Mouse (Mus musculus) forebrain, embryonic 11.5 days (tissue): ENCODE data around the gene Pdxp. TPM values are rescaled to one million over a fixed set of nuclear protein-coding genes. Genes with fewer than 3 reads are reported as not detected.
"Not testable (repeated sequence)": the region's sequence is repeated elsewhere in the genome, so short reads cannot be mapped to it uniquely, and the experiment has no call there.

Experiments
- ATAC-seq: fragments of 200-750 bp; cut with Nextera tagmentation; replicated peaks from 2 replicates; pipeline ENCODE4 v1.8.0; 2017; ENCODE audit warnings: moderate TSS enrichment; ENCODE audit not compliant: low FRiP score
- DNase-seq: peaks from one replicate; pipeline ENCODE4 v3.0.0-alpha.2; 2017; ENCODE audit warnings: low spot score
- H3K27ac ChIP-seq: fragments of 300-500 bp; sonication (generic); 2 replicates; pipeline ENCODE4 v1.5.1; 2014; ENCODE audit warnings: low read depth, low read length
- H3K27me3 ChIP-seq: fragments of 300-500 bp; sonication (generic); 2 replicates; pipeline ENCODE4 v1.6.1; 2014; ENCODE audit warnings: mild to moderate bottlenecking, low read length, mixed read lengths; ENCODE audit not compliant: control insufficient read depth, insufficient read depth
- H3K36me3 ChIP-seq: fragments of 300-500 bp; sonication (generic); 2 replicates; pipeline ENCODE4 v1.6.1; 2014; ENCODE audit warnings: mild to moderate bottlenecking, low read length, moderate library complexity, mixed read lengths; ENCODE audit not compliant: control insufficient read depth, insufficient read depth
- H3K4me1 ChIP-seq: fragments of 300-500 bp; sonication (generic); replicated peaks from 2 replicates; pipeline ENCODE4 v1.6.1; 2014; ENCODE audit warnings: low read length, mixed read lengths; ENCODE audit not compliant: control insufficient read depth, insufficient read depth
- H3K4me2 ChIP-seq: fragments of 300-500 bp; sonication (generic); 2 replicates; pipeline ENCODE4 v1.6.1; 2014; ENCODE audit warnings: low read depth, mild to moderate bottlenecking, low read length, moderate library complexity, mixed read lengths; ENCODE audit not compliant: severe bottlenecking
- H3K4me3 ChIP-seq: fragments of 300-500 bp; sonication (generic); 2 replicates; pipeline ENCODE4 v1.5.1; 2014; ENCODE audit warnings: low read depth, low read length
- H3K9ac ChIP-seq: fragments of 300-500 bp; sonication (generic); 2 replicates; pipeline ENCODE4 v1.6.1; 2014; ENCODE audit warnings: low read length
- H3K9me3 ChIP-seq: fragments of 300-500 bp; sonication (generic); 2 replicates; pipeline ENCODE4 v1.6.1; 2016; ENCODE audit warnings: low read length, mixed read lengths; ENCODE audit not compliant: control insufficient read depth
- WGBS: fragments of 180-500 bp; shearing (Covaris S2); extraction: QIAGEN DNeasy Blood & Tissue Kit; methylation state at CpG from one replicate; pipeline ENCODE4 v1.1.7; 2014; 5-methylcytosine and 5-hydroxymethylcytosine counted together
- polyA plus RNA-seq: library from polyadenylated mRNA; unstranded; fragments of >200 nt; fragmentation: Nextera tagmentation; extraction: Ambion mirVana; gene quantifications from 2 replicates; pipeline ENCODE4 v1.2.1, GENCODE M21; 2014

The Pdxp gene
- polyA plus RNA-seq, 1 experiment from 2014 or later: 37.2 TPM

DNA sequence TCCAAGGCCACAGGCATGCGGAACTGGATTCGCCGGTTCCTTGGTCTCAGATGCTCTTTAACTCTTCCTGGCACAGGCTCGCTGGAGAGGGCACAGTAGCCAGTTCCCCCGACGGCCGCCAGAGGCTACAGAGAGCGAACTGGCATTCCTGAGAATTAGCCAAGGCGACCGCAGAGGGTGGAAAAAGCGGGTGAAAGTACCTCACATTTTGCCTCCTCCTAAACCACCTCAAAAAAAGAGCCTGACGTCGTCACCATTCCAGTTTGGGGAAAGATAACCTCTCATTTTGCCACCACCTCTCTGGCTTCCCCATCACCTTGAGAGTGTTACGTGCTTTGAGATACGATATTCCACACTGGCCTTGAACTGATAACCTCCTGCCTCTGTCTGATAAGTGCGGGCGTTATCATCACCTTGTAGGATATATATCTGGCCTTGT is 37.4 kb upstream of the Pdxp start:
- Histone ChIP-seq H3K36me3 (no peaks in the 10 kb centered on the region), H3K9ac (peak overlapping the region; percentile 88), H3K27ac (peak overlapping the region; percentile 94), H3K4me2 (peak overlapping the region; percentile 84), H3K4me3 (peak overlapping the region; percentile 76), H3K4me1 (peaks cover 14% of the 10 kb centered on the region), H3K9me3 (no peaks in the 10 kb centered on the region), H3K27me3 (no peaks in the 10 kb centered on the region)
- DNase-seq: peak; percentile 90
- peak; percentile 45 for ATAC-seq
- 2% methylated on average over 17 of the region's 17 CpGs for WGBS

DNA sequence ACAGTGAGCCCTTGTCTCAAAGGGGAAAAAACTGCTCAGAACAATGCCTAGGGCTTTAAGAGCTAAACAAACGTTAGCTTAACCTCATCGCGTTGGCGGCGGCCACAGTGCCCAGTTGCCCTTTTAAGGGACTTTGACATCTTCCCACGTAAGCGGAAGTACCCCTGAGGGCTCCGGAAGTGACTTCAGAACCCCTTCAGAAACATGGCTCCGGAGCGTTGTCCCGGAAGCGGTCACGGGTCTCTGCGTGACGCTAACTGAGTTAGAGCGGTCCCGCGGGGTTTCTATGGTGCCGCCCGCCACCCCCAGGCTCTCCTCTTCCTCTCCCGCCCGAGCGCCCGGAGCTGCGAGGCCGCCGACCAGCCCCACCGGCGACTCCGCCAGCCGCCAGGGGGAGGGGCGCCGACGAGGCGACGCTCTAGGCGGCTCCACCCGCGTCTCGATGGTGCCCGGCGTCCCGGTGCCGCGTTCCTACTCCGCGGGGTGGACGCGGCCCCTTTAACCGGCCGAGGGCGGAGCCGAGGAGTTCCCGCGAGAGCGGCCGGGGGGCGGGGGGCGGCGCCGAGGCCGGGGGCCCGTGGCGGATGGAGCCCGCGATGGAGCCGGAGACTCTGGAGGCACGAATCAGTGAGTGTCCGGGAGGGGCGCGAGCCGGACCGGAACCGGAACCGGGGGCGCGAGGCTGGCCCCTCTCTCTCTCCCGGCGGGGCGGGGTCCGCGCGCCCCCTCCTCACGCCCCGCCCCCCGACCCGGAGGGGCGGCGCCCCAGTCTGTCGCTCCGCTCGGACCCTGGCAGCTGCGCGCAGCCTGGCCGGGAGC is 36.5 kb upstream of the Pdxp start, which contains the start of gene Gga1:
Gene Gga1, plus strand, starts transcription at position 200 of the 819 bp plus-strand sequence.
- under 1% methylated on average over 72 of the region's 95 CpGs for WGBS
- ATAC-seq: peak; percentile 92
- Histone ChIP-seq H3K4me1 (peaks cover 14% of the 10 kb centered on the region), H3K27ac (peak within 1 kb of the TSS; percentile 94), H3K4me3 (peak within 1 kb of the TSS; percentile 76), H3K9me3 (no peaks in the 10 kb centered on the region), H3K36me3 (no peaks in the 10 kb centered on the region; the same call in 1 of the 2 replicates), H3K9ac (peak within 1 kb of the TSS; percentile 88), H3K27me3 (no peaks in the 10 kb centered on the region), H3K4me2 (peak within 1 kb of the TSS; percentile 84)
- peak; percentile 96 for DNase-seq

DNA sequence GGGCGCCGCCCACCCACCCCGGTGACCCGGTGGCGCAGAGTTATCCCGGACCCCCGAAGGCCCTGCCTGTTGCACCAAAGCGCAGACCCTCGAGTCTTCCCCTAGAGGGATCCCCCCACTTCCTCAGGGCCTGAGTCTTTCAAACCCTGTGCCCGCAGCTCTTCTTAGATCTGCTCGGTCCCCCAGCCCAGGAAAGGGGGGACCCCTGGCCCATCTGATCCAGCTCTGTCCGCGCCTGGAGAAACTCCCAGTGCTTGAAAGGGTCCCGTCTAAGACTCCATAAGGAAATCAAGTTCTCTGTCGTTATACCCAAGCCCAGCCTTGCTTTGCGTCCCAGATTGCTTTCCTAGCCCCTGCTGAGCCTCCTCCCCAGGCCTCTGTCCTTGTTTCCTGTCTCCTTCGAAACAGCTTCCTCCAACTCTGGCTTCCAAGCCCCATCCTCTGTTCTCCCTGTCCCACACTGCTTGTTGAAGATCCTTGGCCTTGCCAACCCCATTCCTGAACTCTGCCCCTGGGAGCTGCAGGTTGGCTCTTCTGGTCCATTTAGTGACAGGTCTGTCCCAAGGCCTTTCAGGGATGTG is 35.8 kb upstream of the Pdxp start:
- H3K27me3 ChIP-seq: no peaks in the 10 kb centered on the region
- H3K27ac ChIP-seq: peak overlapping the region; percentile 94
- no peak; the same call in 1 of the 2 replicates for ATAC-seq
- no peaks in the 10 kb centered on the region; the same call in 1 of the 2 replicates for H3K36me3 ChIP-seq
- H3K4me3 ChIP-seq: peak overlapping the region; percentile 76
- 0% methylated on average over 14 of the region's 17 CpGs for WGBS
- peak overlapping the region; percentile 84 for H3K4me2 ChIP-seq
- H3K9ac ChIP-seq: peak overlapping the region; percentile 88
- no peaks in the 10 kb centered on the region for H3K9me3 ChIP-seq
- H3K4me1 ChIP-seq: peaks cover 14% of the 10 kb centered on the region
- DNase-seq: no peak

GRCm38 (mm10) chr15:78878792-78879516 is 34.8 kb upstream of the Pdxp start:
- H3K4me2 ChIP-seq, H3K4me3 ChIP-seq, H3K36me3 ChIP-seq, DNase-seq, H3K27ac ChIP-seq, H3K27me3 ChIP-seq, H3K9ac ChIP-seq, H3K9me3 ChIP-seq, ATAC-seq: not testable (repeated sequence)
- 73% methylated on average over 7 of the region's 7 CpGs for WGBS
- H3K4me1 ChIP-seq: peaks cover 13% of the 10 kb centered on the region

GRCm38 (mm10) chr15:78880432-78880831 is 33.3 kb upstream of the Pdxp start:
- no peak for ATAC-seq
- WGBS: 95% methylated on average over 8 of the region's 8 CpGs
- no peak overlapping the region for H3K27ac ChIP-seq
- H3K27me3 ChIP-seq: no peaks in the 10 kb centered on the region
- DNase-seq: no peak
- peaks cover 4% of the 10 kb centered on the region; the same call in 1 of the 2 replicates for H3K36me3 ChIP-seq
- no peaks in the 10 kb centered on the region for H3K9me3 ChIP-seq
- H3K4me1 ChIP-seq: peaks cover 12% of the 10 kb centered on the region
- H3K4me2 ChIP-seq: no peak overlapping the region
- H3K4me3 ChIP-seq: no peak overlapping the region
- H3K9ac ChIP-seq: no peak overlapping the region

GRCm38 (mm10) chr15:78881828-78882227 is 31.9 kb upstream of the Pdxp start:
- ATAC-seq: no peak
- H3K36me3 ChIP-seq: peaks cover 7% of the 10 kb centered on the region; the same call in 1 of the 2 replicates
- WGBS: 91% methylated on average over 3 of the region's 3 CpGs

GRCm38 (mm10) chr15:78889401-78889853 is 24.3 kb upstream of the Pdxp start:
- 19% methylated on average over 13 of the region's 13 CpGs for WGBS
- H3K36me3 ChIP-seq: peaks cover 7% of the 10 kb centered on the region; the same call in 1 of the 2 replicates
- no peak for DNase-seq
- no peaks in the 10 kb centered on the region for H3K9me3 ChIP-seq
- no peak overlapping the region for H3K9ac ChIP-seq
- no peaks in the 10 kb centered on the region for H3K27me3 ChIP-seq
- peaks cover 7% of the 10 kb centered on the region for H3K4me1 ChIP-seq
- no peak overlapping the region for H3K4me2 ChIP-seq
- H3K27ac ChIP-seq: no peak overlapping the region
- no peak for ATAC-seq
- no peak overlapping the region for H3K4me3 ChIP-seq

More at GRCm38 (mm10) chr15:78881828-78882227, 31.9 kb upstream of the Pdxp start:
- Histone ChIP-seq H3K9ac (no peak overlapping the region), H3K27me3 (no peaks in the 10 kb centered on the region), H3K4me2 (no peak overlapping the region), H3K4me3 (no peak overlapping the region), H3K9me3 (no peaks in the 10 kb centered on the region), H3K27ac (no peak overlapping the region), H3K4me1 (peaks cover 8% of the 10 kb centered on the region)
- DNase-seq: no peak

DNA sequence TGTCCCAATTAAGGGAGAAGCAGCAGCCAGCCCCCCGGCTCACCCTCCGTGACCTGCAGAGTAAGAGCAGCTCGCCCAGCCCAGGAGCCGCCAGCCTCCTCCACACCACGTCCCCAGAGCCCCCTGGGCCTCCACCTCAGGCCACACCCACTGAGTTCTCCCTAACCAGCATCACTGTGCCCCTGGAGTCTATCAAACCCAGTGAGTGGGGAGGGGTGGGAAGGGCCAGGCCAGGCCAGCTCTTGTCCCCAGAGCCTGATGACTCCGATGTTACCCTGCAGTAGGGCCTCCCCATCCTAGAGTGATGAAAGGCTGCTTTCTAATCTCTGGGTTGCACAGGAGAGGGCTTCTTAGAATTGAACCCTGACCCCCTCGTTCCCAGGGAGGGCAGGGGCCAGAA is 21.3 kb upstream of the Pdxp start:
- H3K27ac ChIP-seq: no peak overlapping the region
- peaks cover 7% of the 10 kb centered on the region for H3K4me1 ChIP-seq
- H3K4me3 ChIP-seq: no peak overlapping the region

More for the DNA sequence above, 21.3 kb upstream of the Pdxp start:
- no peak for ATAC-seq
- Histone ChIP-seq H3K4me2 (no peak overlapping the region), H3K36me3 (no peaks in the 10 kb centered on the region; the same call in 1 of the 2 replicates), H3K9me3 (no peaks in the 10 kb centered on the region), H3K27me3 (no peaks in the 10 kb centered on the region), H3K9ac (no peak overlapping the region)
- 64% methylated on average over 7 of the region's 7 CpGs for WGBS
- no peak for DNase-seq
